Mouse (Mus musculus) thymus, postnatal 10 days (tissue): ENCODE data around the gene CK137956.

Experiments
- DNase-seq, 2 experiments: peaks; one replicate each; pipeline ENCODE4 v3.0.0; 2021; ENCODE audit warnings: low spot score in 2 of 2

CK137956 gene

GRCm38 (mm10) chr4:127970901-127971868, at the start of gene CK137956:
CK137956 (minus strand) TSS chr4:127970951.
- DNase-seq, result no peak

- DNase-seq, result no peak
Observed at GRCm38 (mm10) chr4:128019465-128019864, 48.7 kb upstream of the CK137956 start.

- no peak for DNase-seq
Observed at GRCm38 (mm10) chr4:128004797-128005452, 34.2 kb upstream of the CK137956 start.

GRCm38 (mm10) chr4:128002638-128003101, 31.9 kb upstream of the CK137956 start:
- DNase-seq, result no peak

- DNase-seq, result no peak
Observed at GRCm38 (mm10) chr4:127999281-127999680, 28.5 kb upstream of the CK137956 start.

- no peak for DNase-seq
Observed at GRCm38 (mm10) chr4:127989347-127989995, 18.7 kb upstream of the CK137956 start.

- DNase-seq, result no peak
Observed at GRCm38 (mm10) chr4:127988526-127989180, 17.9 kb upstream of the CK137956 start.

- no peak for DNase-seq
Observed at GRCm38 (mm10) chr4:127987784-127988455, 17.2 kb upstream of the CK137956 start, which contains the start of gene Csmd2. Csmd2 (plus strand) TSS chr4:127987857.

- no peak for DNase-seq
Observed at GRCm38 (mm10) chr4:127987270-127987669, 16.5 kb upstream of the CK137956 start.

- DNase-seq, result no peak
Observed at GRCm38 (mm10) chr4:127986491-127987075, 15.8 kb upstream of the CK137956 start.

- no peak for DNase-seq
Observed at GRCm38 (mm10) chr4:127985874-127986273, 15.1 kb upstream of the CK137956 start.

GRCm38 (mm10) chr4:127984426-127984825, 13.7 kb upstream of the CK137956 start:
- DNase-seq, result no peak

- DNase-seq, result no peak
Observed at GRCm38 (mm10) chr4:127981125-127981524, 10.4 kb upstream of the CK137956 start.

- no peak for DNase-seq
Observed at GRCm38 (mm10) chr4:127972976-127973375, 2.2 kb upstream of the CK137956 start.

GRCm38 (mm10) chr4:127970018-127970421, 731 bp downstream of the CK137956 start:
- DNase-seq, result no peak

- no peak for DNase-seq
Observed at GRCm38 (mm10) chr4:127969101-127969500, 1.6 kb downstream of the CK137956 start.

GRCm38 (mm10) chr4:127953006-127953710, 17.6 kb downstream of the CK137956 start:
- DNase-seq, result no peak

- no peak for DNase-seq
Observed at GRCm38 (mm10) chr4:127947696-127948095, 23.1 kb downstream of the CK137956 start.

- no peak for DNase-seq
Observed at GRCm38 (mm10) chr4:127937474-127937873, 33.3 kb downstream of the CK137956 start.

GRCm38 (mm10) chr4:127935369-127935768, 35.4 kb downstream of the CK137956 start:
- DNase-seq, result no peak
